Mouse (Mus musculus) heart, embryonic 11.5 days (tissue): Measurements from ENCODE around the gene Ctcfl. TPM values are rescaled to one million over a fixed set of nuclear protein-coding genes. Genes with fewer than 3 reads are reported as not detected.

ENCODE experiments used
- ATAC-seq: fragments of 200-750 bp; cut with Nextera tagmentation; replicated peaks from 2 replicates; pipeline ENCODE4 v1.8.0; 2017; ENCODE audit warnings: moderate library complexity; ENCODE audit not compliant: insufficient number of reproducible peaks, low FRiP score, low TSS enrichment
- H3K27ac ChIP-seq: fragments of 300-500 bp; sonication (generic); 2 replicates; pipeline ENCODE4 v1.5.1; 2014; ENCODE audit warnings: mild to moderate bottlenecking, low read depth, low read length
- H3K27me3 ChIP-seq: fragments of 300-500 bp; sonication (generic); 2 replicates; pipeline ENCODE4 v1.6.1; 2014; ENCODE audit warnings: mild to moderate bottlenecking, low read length, mixed read lengths; ENCODE audit not compliant: control insufficient read depth, insufficient read depth
- H3K36me3 ChIP-seq: fragments of 300-500 bp; sonication (generic); 2 replicates; pipeline ENCODE4 v1.6.1; 2014; ENCODE audit warnings: mild to moderate bottlenecking, low read length, moderate library complexity, mixed read lengths; ENCODE audit not compliant: control insufficient read depth, insufficient read depth
- H3K4me1 ChIP-seq: fragments of 300-500 bp; sonication (generic); 2 replicates; pipeline ENCODE4 v1.6.1; 2014; ENCODE audit warnings: low read length; ENCODE audit not compliant: control insufficient read depth, insufficient read depth
- H3K4me2 ChIP-seq: fragments of 300-500 bp; sonication (generic); 2 replicates; pipeline ENCODE4 v1.6.1; 2014; ENCODE audit warnings: mild to moderate bottlenecking, moderate library complexity
- H3K4me3 ChIP-seq: fragments of 300-500 bp; sonication (generic); 2 replicates; pipeline ENCODE4 v1.5.1; 2014; ENCODE audit warnings: low read depth, low read length
- H3K9ac ChIP-seq: fragments of 300-500 bp; sonication (generic); 2 replicates; pipeline ENCODE4 v1.6.1; 2014; ENCODE audit warnings: mild to moderate bottlenecking, low read depth, low read length, moderate library complexity
- H3K9me3 ChIP-seq: fragments of 300-500 bp; sonication (generic); replicated peaks from 2 replicates; pipeline ENCODE4 v1.6.1; 2016; ENCODE audit warnings: low read length; ENCODE audit not compliant: control insufficient read depth
- WGBS: fragments of 180-500 bp; shearing (Covaris S2); extraction: QIAGEN DNeasy Blood & Tissue Kit; methylation state at CpG from one replicate; pipeline ENCODE4 v1.1.7; 2014; ENCODE audit not compliant: insufficient replicate concordance; 5-methylcytosine and 5-hydroxymethylcytosine counted together
- polyA plus RNA-seq: library from polyadenylated mRNA; unstranded; fragments of >200 nt; fragmentation: Nextera tagmentation; extraction: Ambion mirVana; gene quantifications from 2 replicates; pipeline ENCODE4 v1.2.1, GENCODE M21; 2014

The Ctcfl gene
- polyA plus RNA-seq, 1 experiment from 2014 or later: 0.39 TPM

DNA sequence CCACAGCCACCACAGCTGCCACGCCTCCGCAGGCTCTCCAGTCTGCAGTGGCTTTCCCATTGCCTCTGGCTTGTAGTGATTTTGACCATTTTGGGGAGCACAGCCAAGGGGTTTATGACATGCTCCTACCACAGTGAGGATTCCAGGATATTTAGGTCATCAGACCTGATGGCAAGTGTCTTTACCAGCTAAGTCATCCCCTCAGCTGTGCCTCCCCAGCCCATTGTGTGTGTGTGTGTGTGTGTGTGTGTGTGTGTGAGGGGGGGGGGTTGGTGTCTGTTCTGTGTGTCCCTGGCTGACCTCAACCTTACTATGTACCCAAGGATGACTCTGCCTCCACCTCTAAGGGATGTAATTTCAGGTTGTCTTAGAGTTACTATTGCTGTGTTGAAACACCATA is 54.5 kb downstream of the Ctcfl start:
- H3K36me3 ChIP-seq: no peaks in the 10 kb centered on the region
- ATAC-seq: no peak
- 93% methylated on average over 2 of the region's 2 CpGs for WGBS

DNA sequence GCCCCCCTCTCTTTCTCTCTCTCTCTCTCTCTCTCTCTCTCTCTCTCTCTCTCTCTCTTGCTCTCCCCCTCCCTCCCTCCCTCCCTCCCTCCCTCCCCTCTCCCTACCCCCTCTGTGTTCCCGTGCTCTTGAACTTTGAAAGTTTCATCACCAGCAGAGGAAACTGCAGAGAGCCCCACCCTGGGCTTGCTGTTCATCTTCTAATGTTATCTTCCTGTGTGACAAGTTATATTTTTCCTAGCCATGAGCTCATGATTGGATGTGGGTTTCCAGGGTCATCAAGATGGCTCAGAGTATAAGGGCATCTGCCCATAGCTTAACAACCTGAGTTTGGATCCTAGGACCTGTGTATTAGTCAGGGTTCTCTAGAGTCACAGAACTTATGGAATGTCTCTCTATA is 56.1 kb downstream of the Ctcfl start:
- Histone ChIP-seq H3K9me3 (no peaks in the 10 kb centered on the region), H3K27me3 (no peaks in the 10 kb centered on the region), H3K27ac (no peak overlapping the region), H3K4me3 (no peak overlapping the region), H3K4me2 (no peak overlapping the region), H3K4me1 (peaks cover 30% of the 10 kb centered on the region), H3K36me3 (no peaks in the 10 kb centered on the region), H3K9ac (no peak overlapping the region)
- no peak for ATAC-seq
- WGBS: 50% methylated on average over 1 of the region's 1 CpGs

More for the DNA sequence above, 54.5 kb downstream of the Ctcfl start:
- Histone ChIP-seq H3K4me1 (peaks cover 24% of the 10 kb centered on the region), H3K27ac (no peak overlapping the region), H3K4me3 (no peak overlapping the region), H3K4me2 (no peak overlapping the region), H3K9me3 (no peaks in the 10 kb centered on the region), H3K9ac (no peak overlapping the region), H3K27me3 (no peaks in the 10 kb centered on the region)

DNA sequence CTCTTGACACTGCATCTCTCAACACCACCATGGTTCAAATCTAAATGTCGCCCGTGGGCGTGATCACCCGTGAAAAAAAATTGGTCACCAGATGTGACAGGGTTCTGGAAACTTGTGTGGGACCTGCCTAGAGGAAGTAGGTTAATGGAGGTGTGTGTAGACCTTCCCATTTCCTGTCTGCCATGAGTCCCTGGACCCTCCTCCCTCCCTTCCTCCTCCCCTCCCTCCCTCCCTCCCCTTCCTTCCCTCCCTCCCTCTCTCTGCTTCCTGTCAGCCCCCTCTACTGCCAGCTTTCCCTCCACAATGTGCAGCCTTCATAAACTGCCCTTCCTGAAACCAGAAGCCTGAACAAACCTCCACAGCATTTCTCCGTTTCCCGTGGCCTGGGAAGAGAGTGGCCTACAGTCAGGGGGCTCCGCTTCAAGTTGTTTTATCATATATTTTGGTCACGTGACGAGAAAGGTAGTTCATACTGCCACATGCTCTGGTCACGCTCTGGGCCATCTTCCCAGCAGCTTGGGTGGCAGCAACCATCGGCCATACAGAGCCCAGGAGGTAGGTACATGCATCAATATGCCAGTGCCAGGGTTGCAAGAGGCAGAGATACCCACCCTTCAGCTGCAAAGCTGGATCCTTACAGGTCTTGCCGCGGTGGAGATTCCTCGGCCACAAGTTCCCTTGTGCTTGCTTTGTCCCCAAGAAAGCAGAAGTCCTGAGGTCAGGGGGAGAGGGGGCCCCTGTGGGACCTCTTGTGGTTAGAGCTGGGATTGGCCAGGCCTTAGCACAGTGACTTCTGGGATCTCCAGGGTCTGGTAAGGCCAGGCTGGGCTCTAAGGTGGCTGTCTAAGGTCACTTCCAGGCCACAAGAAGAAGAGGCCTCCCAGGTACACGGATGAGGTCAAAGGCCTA is 57.6 kb downstream of the Ctcfl start:
- H3K4me3 ChIP-seq: no peak overlapping the region
- no peak overlapping the region for H3K9ac ChIP-seq
- peak overlapping the region; percentile 57 for H3K27ac ChIP-seq
- no peaks in the 10 kb centered on the region for H3K36me3 ChIP-seq
- no peak for ATAC-seq
- WGBS: 55% methylated on average over 15 of the region's 15 CpGs
- no peaks in the 10 kb centered on the region for H3K27me3 ChIP-seq
- no peaks in the 10 kb centered on the region for H3K9me3 ChIP-seq
- H3K4me2 ChIP-seq: no peak overlapping the region
- H3K4me1 ChIP-seq: peaks cover 44% of the 10 kb centered on the region

DNA sequence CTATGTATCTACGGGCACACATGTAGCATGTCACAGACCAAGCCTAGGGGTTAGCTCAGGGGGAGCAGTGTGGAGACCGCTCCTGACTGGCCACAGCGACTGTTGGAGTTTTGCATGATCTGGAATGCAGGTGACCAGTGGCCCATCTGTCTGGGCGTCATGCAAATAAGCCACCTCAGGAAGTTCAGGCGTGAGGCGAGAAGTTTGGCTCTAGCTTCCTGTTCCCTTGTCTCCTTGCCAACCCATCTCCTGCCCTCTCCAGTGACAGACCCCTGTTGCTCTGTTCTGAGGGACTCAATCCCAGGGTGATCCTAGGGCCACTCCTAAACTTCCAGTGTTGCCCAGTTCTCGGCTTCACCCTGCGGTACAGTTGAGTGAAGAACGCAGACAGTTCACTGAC is 58.9 kb downstream of the Ctcfl start:
- H3K9ac ChIP-seq: peak overlapping the region; percentile 1; the same call in 1 of the 2 replicates
- H3K9me3 ChIP-seq: no peaks in the 10 kb centered on the region
- no peak for ATAC-seq
- H3K27me3 ChIP-seq: no peaks in the 10 kb centered on the region
- H3K4me3 ChIP-seq: no peak overlapping the region
- no peaks in the 10 kb centered on the region for H3K36me3 ChIP-seq
- peak overlapping the region; percentile 57 for H3K27ac ChIP-seq
- H3K4me1 ChIP-seq: peaks cover 46% of the 10 kb centered on the region
- no peak overlapping the region for H3K4me2 ChIP-seq
- 41% methylated on average over 9 of the region's 9 CpGs for WGBS

DNA sequence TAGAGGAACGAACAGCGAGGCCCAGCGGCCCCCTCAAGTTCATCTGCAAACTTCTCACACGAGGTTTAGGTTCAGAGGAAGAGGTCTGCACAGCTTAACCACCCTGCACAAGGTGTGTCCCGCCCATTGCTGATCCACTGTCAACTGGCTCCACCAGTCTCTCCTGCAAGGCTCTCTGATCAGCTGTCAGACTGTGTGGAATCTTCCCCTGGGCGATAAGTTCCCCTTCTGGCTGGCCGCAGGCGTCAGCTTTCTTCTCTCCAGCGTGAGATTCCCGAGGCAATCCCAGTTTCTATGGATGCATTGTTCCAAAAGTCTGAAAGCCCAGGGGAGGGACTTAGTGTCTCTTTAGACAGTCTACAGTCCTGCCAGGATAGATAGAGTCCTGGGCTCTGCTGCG is 61.1 kb downstream of the Ctcfl start:
- peak overlapping the region; percentile 86 for H3K27ac ChIP-seq
- H3K4me1 ChIP-seq: peaks cover 46% of the 10 kb centered on the region
- no peaks in the 10 kb centered on the region for H3K9me3 ChIP-seq
- H3K27me3 ChIP-seq: no peaks in the 10 kb centered on the region
- 40% methylated on average over 11 of the region's 11 CpGs for WGBS
- no peaks in the 10 kb centered on the region for H3K36me3 ChIP-seq
- H3K9ac ChIP-seq: no peak overlapping the region
- no peak overlapping the region; the same call in 1 of the 2 replicates for H3K4me2 ChIP-seq
- ATAC-seq: no peak
- H3K4me3 ChIP-seq: no peak overlapping the region

DNA sequence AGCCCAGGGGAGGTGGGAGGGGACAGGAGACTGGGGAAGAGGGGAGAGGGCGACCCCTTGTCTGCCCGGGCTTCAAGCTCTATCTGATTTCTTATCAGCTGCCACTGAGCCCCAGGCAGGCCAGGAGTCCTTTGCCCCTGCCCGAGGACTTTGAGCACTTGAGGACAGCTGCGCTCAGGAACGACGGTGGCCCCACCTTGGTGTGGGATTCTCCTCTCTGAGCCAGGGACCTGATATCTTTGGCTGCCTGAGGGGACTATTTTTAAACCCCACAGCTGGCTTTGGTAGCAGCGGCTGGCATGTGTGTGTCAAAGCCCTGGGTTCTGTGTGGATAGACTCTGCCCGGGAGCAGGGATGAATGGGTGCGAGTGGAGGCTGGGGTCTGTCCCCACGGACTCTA is 61.7 kb downstream of the Ctcfl start:
- Histone ChIP-seq H3K4me2 (peak overlapping the region; percentile 25), H3K36me3 (no peaks in the 10 kb centered on the region), H3K4me3 (no peak overlapping the region), H3K27ac (peak overlapping the region; percentile 86), H3K9me3 (no peaks in the 10 kb centered on the region), H3K4me1 (peaks cover 46% of the 10 kb centered on the region), H3K27me3 (no peaks in the 10 kb centered on the region), H3K9ac (0 out of 2 replicates have a peak overlapping the region, but pooled peaks have one; percentile 28)
- ATAC-seq: no peak; the same call in 1 of the 2 replicates
- WGBS: 20% methylated on average over 10 of the region's 10 CpGs

DNA sequence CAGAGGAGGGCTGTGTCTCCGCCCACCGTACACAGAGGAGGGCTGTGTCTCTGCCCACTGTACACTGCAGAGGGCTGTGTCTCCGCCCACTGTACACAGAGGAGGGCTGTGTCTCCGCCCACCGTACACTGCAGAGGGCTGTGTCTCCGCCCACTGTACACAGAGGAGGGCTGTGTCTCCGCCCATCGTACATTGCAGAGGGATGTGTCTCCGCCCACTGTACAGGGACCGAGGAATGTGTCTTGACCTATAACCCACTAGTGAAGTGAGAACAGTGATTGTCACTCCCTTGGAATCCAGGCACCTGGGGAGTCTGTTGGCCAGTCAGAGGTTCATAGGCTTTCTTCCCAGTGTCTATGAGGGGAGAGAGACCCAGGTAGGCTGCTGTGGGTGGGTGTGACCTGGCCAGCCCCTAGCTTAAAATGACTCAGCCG is 62.4 kb downstream of the Ctcfl start:
- H3K4me2 ChIP-seq: no peak overlapping the region
- H3K4me3 ChIP-seq: no peak overlapping the region
- H3K27ac ChIP-seq: peak overlapping the region; percentile 86
- H3K36me3 ChIP-seq: no peaks in the 10 kb centered on the region
- WGBS: 55% methylated on average over 11 of the region's 11 CpGs
- H3K27me3 ChIP-seq: no peaks in the 10 kb centered on the region
- no peak overlapping the region for H3K9ac ChIP-seq
- peak; percentile 12; the same call in 1 of the 2 replicates for ATAC-seq
- peaks cover 41% of the 10 kb centered on the region for H3K4me1 ChIP-seq
- H3K9me3 ChIP-seq: no peaks in the 10 kb centered on the region

DNA sequence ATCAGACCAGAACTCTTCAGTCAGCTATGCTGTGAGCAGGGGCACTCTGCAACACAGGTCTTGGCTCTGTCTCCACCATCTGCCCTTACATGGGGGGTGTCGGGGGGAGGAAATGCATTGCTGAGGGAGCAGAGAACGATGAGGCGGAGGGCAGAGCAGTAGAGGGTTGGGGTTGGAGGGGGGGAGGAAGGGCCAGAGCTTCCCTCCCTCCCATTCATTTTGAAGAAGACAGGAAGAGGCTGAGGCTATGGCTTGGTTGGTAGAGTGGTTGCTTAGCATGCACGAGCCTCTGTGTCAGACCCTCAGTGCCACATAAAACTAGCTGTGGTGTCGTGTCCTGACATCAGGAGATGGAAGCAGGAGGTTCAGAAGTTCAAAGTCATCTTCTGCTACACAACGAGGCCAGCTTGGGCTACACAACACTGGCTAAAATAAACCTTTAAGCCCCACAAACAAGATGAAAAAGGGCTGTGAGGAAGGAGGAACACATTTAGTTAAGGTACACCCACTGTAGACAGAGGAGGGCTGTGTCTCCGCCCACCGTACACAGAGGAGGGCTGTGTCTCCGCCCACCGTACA is 62.9 kb downstream of the Ctcfl start:
- ATAC-seq: no peak
- WGBS: 72% methylated on average over 10 of the region's 10 CpGs
- no peaks in the 10 kb centered on the region for H3K9me3 ChIP-seq
- no peak overlapping the region for H3K4me2 ChIP-seq
- peaks cover 37% of the 10 kb centered on the region for H3K4me1 ChIP-seq
- no peak overlapping the region for H3K9ac ChIP-seq
- no peaks in the 10 kb centered on the region for H3K36me3 ChIP-seq
- H3K27ac ChIP-seq: peak overlapping the region; percentile 17; the same call in 1 of the 2 replicates
- no peak overlapping the region for H3K4me3 ChIP-seq
- H3K27me3 ChIP-seq: no peaks in the 10 kb centered on the region
